Mouse (Mus musculus) B cell, adult 62 days (primary cell): Measurements from ENCODE around the gene Ncapg. TPM values are rescaled to one million over a fixed set of nuclear protein-coding genes. Genes with fewer than 3 reads are reported as not detected.

ENCODE experiments used
- total RNA-seq: library from RNA; stranded (reverse); gene quantifications from 4 replicates; pipeline ENCODE4 v1.2.4, GENCODE M21; 2023

Ncapg gene
- total RNA-seq, result 0.85 to 1.8 TPM (median 1.1 TPM) in 4 replicates

GRCm38 (mm10) chr5:45669598-45670279 is at the start of gene Ncapg:
Gene Ncapg (plus strand): TSS chr5:45669919.

GRCm38 (mm10) chr5:45638806-45639714 is 30.7 kb upstream of the Ncapg start, which contains the start of gene Fam184b:
Gene Fam184b (minus strand): TSS chr5:45639614.

Other genes with a start within 250 kb of the Ncapg start
- 31.7 to 37.0 TPM (median 34.7 TPM) in 4 replicates for gene Qdpr, start 219.7 kb upstream of the Ncapg start, total RNA-seq
- not detected in 4 replicates for gene Clrn2, start 216.2 kb upstream of the Ncapg start, total RNA-seq
- 15.9 to 19.3 TPM (median 18.5 TPM) in 4 replicates for gene Lap3, start 176.5 kb upstream of the Ncapg start, total RNA-seq
- 80.7 to 91.9 TPM (median 86.8 TPM) in 4 replicates for gene Med28, start 149.7 kb upstream of the Ncapg start, total RNA-seq
- not detected in 4 replicates for gene Fam184b, start 30.3 kb upstream of the Ncapg start, total RNA-seq
- gene Lcorl, start 187.7 kb downstream of the Ncapg start, total RNA-seq, result 27.4 to 40.5 TPM (median 35.1 TPM) in 4 replicates